8 mouse cellular contexts compared by ENCODE assay signal in the genomic region with DNA sequence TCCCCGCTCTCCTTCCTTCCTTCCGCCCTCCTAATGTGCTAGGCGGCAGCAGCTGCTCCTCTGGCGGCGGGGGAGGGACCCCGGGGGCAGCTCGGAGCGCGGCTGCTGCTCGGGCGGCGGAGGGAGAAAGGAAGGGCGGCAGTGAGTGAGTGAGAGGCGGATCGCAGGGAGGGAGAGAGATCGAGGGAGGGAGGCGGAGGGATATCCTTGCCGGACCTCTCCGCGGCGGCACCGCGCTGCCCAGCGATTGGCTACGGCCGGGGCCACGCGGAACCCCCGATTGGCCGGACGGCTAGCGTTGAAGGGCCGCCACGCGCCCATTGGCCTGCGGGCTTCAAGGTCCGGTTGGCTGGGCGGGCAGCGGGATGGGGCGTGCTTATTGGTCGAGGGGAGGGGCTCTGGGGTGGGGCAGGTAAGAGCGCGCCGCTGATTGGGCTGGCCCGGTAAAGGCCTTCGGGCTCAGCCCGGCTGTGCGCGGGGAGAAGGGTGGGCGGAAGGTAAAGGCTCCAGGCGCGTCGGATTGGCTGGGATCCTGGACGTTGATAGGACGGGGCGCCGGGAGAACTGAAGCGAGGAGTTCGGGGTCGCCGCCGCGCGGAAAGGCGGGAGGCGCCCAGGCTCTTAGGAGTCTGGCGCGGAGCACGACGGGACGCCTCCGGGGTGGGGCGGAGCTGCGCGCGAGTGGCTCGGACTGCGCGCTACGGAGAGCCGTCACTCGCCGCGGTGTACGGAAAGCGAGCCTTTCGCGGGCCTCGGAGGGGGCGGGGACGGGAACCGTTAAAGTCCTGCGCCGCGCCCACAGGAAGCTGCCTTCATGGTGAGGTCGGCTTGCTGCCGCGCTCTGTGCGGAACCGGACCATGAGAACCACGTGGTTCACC. TPM values are rescaled to one million over a fixed set of nuclear protein-coding genes. Genes with fewer than 3 reads are reported as not detected.
A peak's percentile ranks its signal among the peaks of the same experiment; 100 is the strongest.
DNase-seq lines count a peak whose midpoint lies in the region; ATAC-seq lines count a peak whose summit lies in the region.

A gene (minus strand): TSS at position 118 of the 879 bp plus-strand sequence.

- peak within 1 kb of the TSS; percentile 97 for H3K27ac ChIP-seq in hindbrain, embryonic 14.5 days

- H3K4me2 ChIP-seq in hindbrain, embryonic 14.5 days (replicated peaks), result peak within 1 kb of the TSS; percentile 83

- peak; percentile 97 for ATAC-seq in hindbrain, embryonic 14.5 days (ENCODE audit: low FRiP score)

- peak; percentile 99 for DNase-seq in R1 (ENCODE audit: low read depth, low spot score)
- peak; percentile 98 to 99 for DNase-seq in cerebellum, postnatal 25 days
- peak; percentile 96 to 98 for DNase-seq in frontal cortex, postnatal 25 days (ENCODE audit: low spot score in 2 of 2)
- DNase-seq in hindbrain, embryonic 14.5 days (ENCODE audit: low spot score), result peak; percentile 98
- DNase-seq in layer of hippocampus, postnatal 36 days, result peak; percentile 99
- peak; percentile 98 for DNase-seq in lung, postnatal 36 days
- DNase-seq in retina, postnatal 1 day, result peak; percentile 100
- DNase-seq in urinary bladder, adult 18-20 months (ENCODE audit: low spot score in 2 of 2), result peak; percentile 89 to 99

- peak within 1 kb of the TSS; percentile 90 for H3K9ac ChIP-seq in hindbrain, embryonic 14.5 days

- under 1% methylated on average over 94 of the region's 101 CpGs for WGBS in hindbrain, embryonic 14.5 days

- H3K4me3 ChIP-seq in hindbrain, embryonic 14.5 days (replicated peaks; ENCODE audit: low read length), result peak within 1 kb of the TSS; percentile 96

- peaks cover 32% of the 10 kb centered on the region for H3K36me3 ChIP-seq in hindbrain, embryonic 14.5 days (replicated peaks; ENCODE audit: control insufficient read depth, insufficient read depth)

- no peaks in the 10 kb centered on the region for H3K9me3 ChIP-seq in hindbrain, embryonic 14.5 days (ENCODE audit: control insufficient read depth, low read length)

- peaks cover 15% of the 10 kb centered on the region for H3K4me1 ChIP-seq in hindbrain, embryonic 14.5 days (replicated peaks; ENCODE audit: control insufficient read depth, insufficient read depth, low read length)

- H3K27me3 ChIP-seq in hindbrain, embryonic 14.5 days (ENCODE audit: control insufficient read depth, insufficient read depth, low read length), result no peaks in the 10 kb centered on the region

RNA-seq across cellular contexts. Expression of the gene that starts here (rescaled TPM):
- polyA plus RNA-seq in hindbrain, embryonic 14.5 days (2014; fragmentation: Nextera tagmentation; extraction: Ambion mirVana), result 35.3 and 44.2 TPM in 2 replicates
- total RNA-seq in layer of hippocampus, postnatal 36 days (2021), result 100 to 1,000 TPM; 128 to 132 TPM

Comparison
In these comparisons a context has a peak if more than half of its experiments do, and no peak if none do; other contexts are left out.
1. Peak in every context shown above with its lines: DNase-seq, ATAC-seq, H3K4me3 ChIP-seq and H3K27ac ChIP-seq.